Mouse (Mus musculus) heart, adult 8-10 months (tissue): ENCODE results near the gene Akap6. TPM values are rescaled to one million over a fixed set of nuclear protein-coding genes. Genes with fewer than 3 reads are reported as not detected.

Source experiments
- DNase-seq: peaks from one replicate; pipeline ENCODE4 v3.0.0; 2022; ENCODE audit warnings: low spot score
- total RNA-seq, 4 experiments: library from RNA; stranded (reverse); gene quantifications; 2 replicates each; pipeline ENCODE4 v1.2.4; 2022

Gene Akap6
- total RNA-seq, 4 experiments from 2014 or later: 99.5 to 139 (median 123) TPM

DNA sequence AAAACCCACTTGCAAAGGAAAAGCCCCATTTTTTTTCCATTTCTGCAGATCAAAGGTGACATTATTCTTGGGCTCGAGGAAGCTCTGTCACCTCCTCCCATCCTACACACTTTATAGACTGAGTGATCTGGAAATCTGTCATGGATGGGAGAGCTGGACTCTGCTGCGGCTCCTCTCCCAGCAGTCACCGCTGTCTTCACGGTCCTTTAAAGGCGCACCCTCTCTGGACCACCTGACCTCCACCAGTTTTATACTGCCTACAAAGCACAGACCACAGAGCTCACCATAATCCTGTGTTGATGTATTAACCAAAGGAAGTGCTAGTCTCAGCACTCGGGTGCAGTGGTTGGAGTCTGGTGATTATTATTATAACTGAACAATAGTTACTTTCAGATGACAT lies 330.7 kb downstream of the Akap6 start:
- no peak for DNase-seq

GRCm38 (mm10) chr12:53032762-53033161 lies 333.6 kb downstream of the Akap6 start:
- peak; percentile 21 for DNase-seq

DNA sequence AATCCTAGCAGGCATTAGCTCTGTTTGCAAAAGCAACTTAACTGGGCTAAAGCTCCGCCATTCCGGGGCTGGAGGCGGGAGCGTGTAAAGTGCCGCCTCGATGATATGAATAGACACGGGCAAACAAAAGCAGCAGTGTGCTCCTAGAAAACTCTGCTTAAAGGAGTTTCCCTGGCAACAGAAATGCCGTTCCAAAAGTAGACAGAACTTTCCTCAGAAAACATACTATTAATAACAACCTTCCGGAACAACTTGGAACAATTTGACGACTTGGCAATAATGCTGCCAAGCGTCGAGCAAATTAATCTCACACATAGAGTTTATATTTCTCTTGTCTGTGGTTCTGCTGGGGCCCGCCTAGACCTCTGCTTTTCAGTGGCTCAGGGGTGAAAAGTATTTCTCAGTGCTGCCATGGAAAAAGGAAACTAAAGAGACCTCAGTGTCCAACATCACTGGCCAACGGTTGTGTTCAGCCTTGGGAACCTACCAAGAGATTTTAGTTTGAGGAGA lies 334.3 kb downstream of the Akap6 start:
- peak; percentile 53 for DNase-seq

DNA sequence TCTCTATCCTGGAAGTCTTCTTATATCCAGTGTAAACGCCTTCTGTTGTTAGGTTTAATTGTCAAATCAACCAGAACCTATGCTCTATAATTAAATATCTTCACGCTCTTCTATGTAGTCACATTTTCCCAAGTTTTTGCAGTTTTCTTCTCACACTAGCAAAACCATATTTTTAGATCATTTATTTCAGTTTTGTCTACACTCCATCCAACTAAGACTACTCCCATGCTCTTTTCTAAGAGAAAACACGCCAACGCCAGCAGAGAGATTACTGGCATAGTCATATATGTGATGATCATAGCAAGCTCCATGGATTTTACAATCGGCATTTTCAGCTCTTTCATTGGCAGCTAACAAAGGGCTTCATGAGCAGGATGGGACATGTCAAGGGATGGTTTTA lies 341.5 kb downstream of the Akap6 start:
- no peak for DNase-seq

- no peak for DNase-seq
These were observed 343.6 kb downstream of the Akap6 start for GRCm38 (mm10) chr12:53042739-53043138.

GRCm38 (mm10) chr12:53057606-53058005 lies 358.4 kb downstream of the Akap6 start:
- no peak for DNase-seq

DNA sequence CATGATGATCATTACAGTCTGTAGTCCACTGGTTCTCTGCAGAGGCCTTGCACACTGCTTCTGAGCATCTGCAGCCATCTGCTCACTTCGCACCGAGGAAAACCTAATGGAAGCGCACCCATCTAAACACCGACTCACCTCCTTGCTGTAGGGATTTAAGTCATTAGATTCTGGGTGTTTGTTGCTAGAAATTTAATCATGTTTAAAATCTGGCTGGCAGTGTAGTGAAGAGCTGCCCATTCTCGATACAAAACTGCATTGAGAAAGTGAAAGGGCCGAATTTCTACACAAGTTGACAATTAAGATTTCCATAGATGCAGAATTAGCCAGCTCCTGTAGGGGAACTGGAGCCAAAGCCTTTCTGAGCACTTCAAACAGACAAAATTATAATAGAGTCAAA lies 361.7 kb downstream of the Akap6 start:
- no peak for DNase-seq

DNA sequence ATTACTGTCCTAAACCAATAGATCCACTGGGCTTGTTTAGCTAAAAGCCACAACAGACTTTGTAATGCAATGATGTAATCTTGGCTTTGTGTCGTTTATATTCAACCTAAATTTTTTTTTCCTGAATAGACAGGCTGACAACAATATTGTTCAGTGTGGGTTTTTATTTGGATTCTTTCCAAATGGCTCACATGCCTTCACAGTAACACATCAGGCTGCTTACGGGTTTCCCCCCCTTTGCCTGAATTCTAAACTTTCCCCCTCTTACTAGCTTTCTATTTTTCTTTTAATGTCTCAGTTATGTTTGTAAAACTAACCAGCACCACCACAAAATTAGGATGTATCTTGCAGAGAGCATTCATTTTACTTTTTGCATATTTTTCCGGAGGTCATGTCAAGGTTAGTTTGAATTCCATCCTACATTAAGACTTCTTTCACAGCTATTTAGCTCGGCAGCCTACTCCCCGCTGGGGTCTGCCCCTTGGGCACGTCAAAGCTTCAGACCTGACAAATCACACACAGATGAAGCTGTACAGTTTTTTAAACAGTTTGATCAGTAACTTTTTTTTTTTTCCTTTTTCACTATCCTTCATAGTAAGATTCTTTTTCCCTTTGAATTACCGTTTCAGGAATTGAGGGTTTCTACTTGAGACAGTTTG lies 362.4 kb downstream of the Akap6 start:
- no peak for DNase-seq

- DNase-seq: no peak
These were observed 363.8 kb downstream of the Akap6 start for GRCm38 (mm10) chr12:53063003-53063402.

- DNase-seq: no peak
These were observed 365.1 kb downstream of the Akap6 start for GRCm38 (mm10) chr12:53064241-53064760.

DNA sequence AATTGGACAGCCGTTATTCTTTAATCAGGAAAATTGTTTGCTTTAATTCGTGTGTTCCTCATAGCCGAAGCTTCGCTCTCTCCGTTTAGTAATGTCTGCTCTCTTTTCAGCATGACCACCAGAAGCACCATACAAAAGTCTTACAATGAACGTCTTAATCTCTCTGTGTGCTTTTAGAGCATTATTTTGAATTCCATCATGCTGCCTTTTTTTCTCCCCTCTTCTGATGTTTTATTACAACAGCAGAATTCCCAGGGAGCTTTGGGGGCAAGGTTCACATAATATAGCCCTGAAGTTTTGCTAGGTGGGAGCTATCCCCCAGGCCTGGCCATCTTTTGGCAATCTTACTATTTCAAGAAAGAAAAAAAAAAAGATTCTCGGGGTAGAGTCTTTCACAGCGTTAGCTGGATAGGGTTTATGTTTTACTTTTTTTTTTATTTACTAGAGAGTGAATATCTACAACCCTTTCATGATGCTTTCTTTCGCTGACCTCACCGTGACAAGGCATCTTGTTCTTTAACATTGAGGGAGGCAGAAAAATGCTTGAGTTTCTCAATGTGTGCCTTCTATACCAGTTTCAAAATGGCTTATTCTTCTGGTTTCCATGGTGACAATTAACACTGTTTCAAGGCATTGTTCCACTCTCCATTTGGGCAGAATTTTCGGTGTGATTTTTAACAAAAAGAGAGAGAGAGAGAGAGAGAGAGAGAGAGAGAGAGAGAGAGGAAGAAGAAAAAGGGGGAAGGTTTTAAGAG lies 366.0 kb downstream of the Akap6 start:
- no peak for DNase-seq

DNA sequence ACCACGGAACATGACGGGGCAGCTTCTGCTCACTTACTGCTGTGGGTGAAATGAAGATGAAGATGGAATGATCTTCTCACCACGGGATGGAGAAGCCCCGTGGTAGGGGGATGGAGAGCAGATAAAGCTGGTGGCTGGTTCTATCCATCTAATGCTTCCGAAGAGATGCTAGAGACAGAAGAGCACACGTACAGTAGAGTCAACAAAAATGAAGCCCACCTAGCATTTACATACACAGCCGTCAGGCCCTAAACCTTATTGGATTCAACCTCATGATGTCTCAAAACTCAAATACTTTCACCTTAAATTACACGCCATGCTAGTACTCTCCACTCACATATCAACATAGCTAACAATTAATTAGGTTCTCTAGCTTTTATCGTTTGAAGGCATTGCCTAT lies 367.1 kb downstream of the Akap6 start:
- DNase-seq: no peak

- no peak for DNase-seq
These were observed 371.7 kb downstream of the Akap6 start for GRCm38 (mm10) chr12:53070907-53071306.

- no peak for DNase-seq
These were observed 377.6 kb downstream of the Akap6 start for GRCm38 (mm10) chr12:53076595-53077400.

DNA sequence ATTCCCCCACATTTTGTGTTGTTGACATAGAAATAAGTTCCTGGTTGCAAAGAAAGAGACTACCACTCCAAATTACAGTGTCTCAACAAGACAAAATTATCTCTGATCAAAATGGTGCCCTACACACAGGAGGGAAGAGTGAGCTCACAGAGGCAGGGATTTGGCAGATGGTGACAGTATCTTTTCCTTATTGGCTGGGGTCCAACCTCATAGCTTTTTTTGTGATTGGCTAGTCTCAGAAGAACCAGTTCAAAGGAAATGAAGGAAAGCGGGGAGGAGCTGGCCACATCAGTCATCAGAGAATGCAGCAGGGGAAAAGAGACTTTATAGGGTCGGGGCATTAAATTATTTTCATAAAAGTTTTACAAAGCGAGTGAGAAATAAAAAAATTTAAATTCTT lies 386.6 kb downstream of the Akap6 start:
- DNase-seq: no peak

GRCm38 (mm10) chr12:53112276-53112675 lies 413.1 kb downstream of the Akap6 start:
- no peak for DNase-seq

- DNase-seq: no peak
These were observed 420.2 kb downstream of the Akap6 start for GRCm38 (mm10) chr12:53119352-53119751.

- peak; percentile 76 for DNase-seq
These were observed 424.9 kb downstream of the Akap6 start for GRCm38 (mm10) chr12:53124131-53124530.

DNA sequence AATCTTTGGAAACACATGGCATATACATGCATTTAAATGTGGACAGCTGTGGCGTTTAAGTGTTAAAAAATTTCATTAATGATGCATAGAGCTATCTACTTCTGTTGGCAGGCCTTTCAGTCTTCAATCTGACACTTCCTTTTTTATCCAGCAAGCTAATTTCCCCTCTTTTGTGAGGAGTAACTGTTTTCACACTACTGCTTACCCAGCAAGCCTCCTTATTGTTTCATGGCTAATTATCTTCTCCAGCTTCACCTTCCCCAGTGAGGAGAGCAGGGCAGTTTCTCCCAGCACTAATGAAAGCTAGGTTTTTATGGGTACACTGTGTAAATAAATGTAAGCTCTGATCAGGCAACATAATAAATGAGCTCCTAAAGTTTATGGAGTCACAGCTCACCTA lies 425.5 kb downstream of the Akap6 start:
- no peak for DNase-seq

GRCm38 (mm10) chr12:53125286-53125685 lies 426.1 kb downstream of the Akap6 start:
- no peak for DNase-seq

DNA sequence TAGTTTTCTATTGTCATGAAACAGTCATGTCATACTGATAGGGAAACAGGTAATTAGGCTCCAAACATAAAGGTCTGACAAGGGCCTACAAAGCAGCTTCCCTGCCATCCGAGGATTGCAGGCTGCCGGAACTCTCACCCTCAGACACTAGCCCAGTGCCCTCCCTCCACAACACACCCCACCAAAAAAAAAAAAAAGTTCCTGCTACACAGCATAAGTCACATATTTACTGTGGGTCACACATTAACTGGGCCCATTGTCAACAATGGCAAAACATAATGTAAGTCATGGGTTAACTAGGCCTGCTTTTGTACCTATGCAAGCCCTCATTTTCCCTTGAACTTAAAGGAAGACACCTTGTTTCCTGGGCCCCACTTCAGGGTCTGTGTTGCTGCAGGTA lies 435.0 kb downstream of the Akap6 start:
- DNase-seq: no peak

DNA sequence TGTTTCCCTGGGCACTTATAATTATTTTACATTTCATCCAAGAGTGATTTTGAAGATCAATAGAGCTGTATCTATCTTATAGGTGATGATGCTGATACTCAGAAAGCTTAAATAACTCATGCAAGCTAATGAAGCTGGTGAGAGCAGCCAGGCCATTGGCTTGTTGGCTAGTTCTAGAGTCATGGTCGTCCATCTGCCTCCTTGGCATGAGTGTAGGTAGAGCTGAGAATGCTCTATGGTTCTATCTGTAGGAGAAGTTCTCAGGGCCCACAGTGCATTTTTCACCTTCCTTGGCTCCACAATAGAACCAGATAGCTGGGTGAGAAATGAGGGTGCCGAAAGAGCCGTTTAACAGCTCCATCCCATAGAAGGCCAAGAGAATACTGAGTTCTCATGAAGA lies 438.1 kb downstream of the Akap6 start:
- no peak for DNase-seq
